Mouse (Mus musculus): ENCODE data around the gene Clasp1. TPM values are rescaled to one million over a fixed set of nuclear protein-coding genes. Genes with fewer than 3 reads are reported as not detected.

The Clasp1 gene
- polyA plus RNA-seq, 1 experiment from 2014 or later = 41.1 TPM

Other genes starting within 250 kb of the Clasp1 start
- gene Gm29106, start 212.5 kb upstream of the Clasp1 start, polyA plus RNA-seq (2014; fragmentation: Nextera tagmentation; extraction: Ambion mirVana) = 0.16 TPM in 1 of 2 replicates, not detected in the other
- gene Tsn, start 77.3 kb upstream of the Clasp1 start, polyA plus RNA-seq (2014; fragmentation: Nextera tagmentation; extraction: Ambion mirVana) = 280 and 292 TPM in 2 replicates
- gene Nifk, start 67.2 kb upstream of the Clasp1 start, polyA plus RNA-seq (2014; fragmentation: Nextera tagmentation; extraction: Ambion mirVana) = 131 and 147 TPM in 2 replicates
- gene Tfcp2l1, start 238.9 kb downstream of the Clasp1 start, polyA plus RNA-seq (2014; fragmentation: Nextera tagmentation; extraction: Ambion mirVana) = 0.40 and 0.60 TPM in 2 replicates

Data from liver, embryonic 11.5 days (tissue).